Mouse (Mus musculus) T-helper 17 cell (primary cell): ENCODE measurements around the gene Olfr1250.
"Not testable (repeated sequence)": the region's sequence is repeated elsewhere in the genome, so short reads cannot be mapped to it uniquely, and the experiment has no call there.

Experiments
- in situ Hi-C, 2 experiments: fragments of 300-600 bp; cut with MboI, MseI; formaldehyde crosslinking; loops; 1 replicate in 1 of 2; 2 replicates in 1 of 2; pipeline ENCODE4 v1.15.1; 2025; ENCODE audit warnings: high pct_unique_total_duplicates in 2 of 2

The Olfr1250 gene

GRCm38 (mm10) chr2:89661367-89661766, at the start of gene Olfr1250:
Gene Olfr1250, minus strand, starts transcription at chr2:89661467.
- in situ Hi-C loops = no loop called here

DNA sequence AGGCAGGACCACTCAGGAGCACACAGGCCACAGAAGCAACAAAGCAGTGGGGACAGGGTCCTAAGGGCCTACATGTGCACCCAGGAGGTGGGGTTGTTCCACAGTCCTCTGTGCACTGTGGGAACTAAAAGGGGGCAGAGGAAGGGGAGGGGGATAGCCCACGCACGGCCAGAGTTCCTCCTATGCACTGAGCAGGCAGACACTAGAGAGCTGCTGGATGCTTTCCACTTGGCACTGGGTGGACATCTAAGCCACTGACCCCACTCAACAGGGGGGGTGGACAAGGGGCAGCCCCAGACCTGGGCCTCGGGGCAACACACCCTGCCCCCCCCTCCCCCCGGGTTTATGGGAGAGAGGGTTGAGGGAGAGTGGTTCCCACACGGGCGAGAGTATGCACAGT, 30.7 kb upstream of the Olfr1250 start:
- in situ Hi-C loops = no loop called here

- in situ Hi-C loops = no loop called here
Observed at GRCm38 (mm10) chr2:89671836-89672235, 10.6 kb upstream of the Olfr1250 start, which contains the start of gene Olfr1251. Gene Olfr1251, minus strand, starts transcription at chr2:89671936.

GRCm38 (mm10) chr2:89634883-89635282, 26.4 kb downstream of the Olfr1250 start, which contains the start of gene Olfr1249:
Gene Olfr1249, minus strand, starts transcription at chr2:89634983.
- in situ Hi-C loops = no loop called here

GRCm38 (mm10) chr2:89618145-89618544, 43.1 kb downstream of the Olfr1250 start, which contains the start of gene Olfr1248:
Gene Olfr1248, minus strand, starts transcription at chr2:89618245.
- in situ Hi-C loops = not testable (repeated sequence)

GRCm38 (mm10) chr2:89614030-89614429, 47.2 kb downstream of the Olfr1250 start, which contains the start of gene Olfr1247:
Gene Olfr1247, minus strand, starts transcription at chr2:89614130.
- in situ Hi-C loops = no loop called here
